Mouse (Mus musculus) megakaryocyte, embryonic 14.5 days (primary cell): ENCODE data around the gene Frrs1.

Experiments used
- FLI1 ChIP-seq: IDR thresholded peaks from 2 replicates; pipeline ENCODE4 v1.6.1; 2012; ENCODE audit warnings: low read length, inconsistent platforms, mixed read lengths
- GATA1 ChIP-seq: IDR thresholded peaks from 3 replicates; pipeline ENCODE4 v1.6.1; 2012; ENCODE audit warnings: mixed read lengths, low read length, inconsistent platforms, borderline replicate concordance

GRCm38 (mm10) chr3:116914931-116915330 is 55.7 kb downstream of the Frrs1 start:
- TF ChIP-seq GATA1 (no peak), FLI1 (no peak)
